Mouse (Mus musculus) urinary bladder, adult 18-20 months (tissue): ENCODE results near the gene Efcab5.

ENCODE experiments used
- DNase-seq, 2 experiments: peaks; one replicate each; pipeline ENCODE4 v3.0.0; 2022; ENCODE audit warnings: low spot score in 2 of 2, mixed read lengths in 2 of 2

The Efcab5 gene

GRCm38 (mm10) chr11:77188868-77189267, at the start of gene Efcab5:
Gene Efcab5 (minus strand): TSS chr11:77188968.
- DNase-seq = no peak

GRCm38 (mm10) chr11:77235267-77235666, 46.5 kb upstream of the Efcab5 start:
- DNase-seq = no peak

GRCm38 (mm10) chr11:77231514-77231913, 42.7 kb upstream of the Efcab5 start:
- no peak for DNase-seq

- no peak for DNase-seq
Measured at GRCm38 (mm10) chr11:77230765-77231164, 42.0 kb upstream of the Efcab5 start.

GRCm38 (mm10) chr11:77216761-77217130, 28.0 kb upstream of the Efcab5 start:
- no peak for DNase-seq

- DNase-seq = peak; percentile 59 to 69
Measured at GRCm38 (mm10) chr11:77215951-77216760, 27.4 kb upstream of the Efcab5 start, which contains the start of gene Ssh2. Gene Ssh2 (plus strand): TSS chr11:77216287.

GRCm38 (mm10) chr11:77215483-77215882, 26.7 kb upstream of the Efcab5 start:
- DNase-seq = no peak

GRCm38 (mm10) chr11:77214755-77215154, 26.0 kb upstream of the Efcab5 start:
- peak; percentile 22 to 25 for DNase-seq

GRCm38 (mm10) chr11:77214142-77214692, 25.4 kb upstream of the Efcab5 start:
- DNase-seq = no peak

- DNase-seq = no peak
Measured at GRCm38 (mm10) chr11:77200703-77201102, 11.9 kb upstream of the Efcab5 start.

- no peak for DNase-seq
Measured at GRCm38 (mm10) chr11:77199636-77200035, 10.9 kb upstream of the Efcab5 start.

GRCm38 (mm10) chr11:77196181-77197143, 7.7 kb upstream of the Efcab5 start:
- peak in 1 of 2 experiments; percentile 17 for DNase-seq

GRCm38 (mm10) chr11:77195360-77196109, 6.8 kb upstream of the Efcab5 start:
- DNase-seq = no peak

- no peak for DNase-seq
Measured at GRCm38 (mm10) chr11:77194762-77195161, 6.0 kb upstream of the Efcab5 start.

- DNase-seq = no peak
Measured at GRCm38 (mm10) chr11:77193941-77194553, 5.3 kb upstream of the Efcab5 start.

GRCm38 (mm10) chr11:77193410-77193809, 4.6 kb upstream of the Efcab5 start:
- no peak for DNase-seq

- no peak for DNase-seq
Measured at GRCm38 (mm10) chr11:77184926-77185325, 3.8 kb downstream of the Efcab5 start.

- no peak for DNase-seq
Measured at GRCm38 (mm10) chr11:77182616-77183015, 6.2 kb downstream of the Efcab5 start.

- no peak for DNase-seq
Measured at GRCm38 (mm10) chr11:77182041-77182440, 6.7 kb downstream of the Efcab5 start.

GRCm38 (mm10) chr11:77181528-77181927, 7.2 kb downstream of the Efcab5 start:
- no peak for DNase-seq

GRCm38 (mm10) chr11:77180886-77181285, 7.9 kb downstream of the Efcab5 start:
- DNase-seq = no peak
